Mouse (Mus musculus): ENCODE results near the gene Sytl4.
A peak's percentile ranks its signal among the peaks of the same experiment; 100 is the strongest.

Sytl4 gene

DNA sequence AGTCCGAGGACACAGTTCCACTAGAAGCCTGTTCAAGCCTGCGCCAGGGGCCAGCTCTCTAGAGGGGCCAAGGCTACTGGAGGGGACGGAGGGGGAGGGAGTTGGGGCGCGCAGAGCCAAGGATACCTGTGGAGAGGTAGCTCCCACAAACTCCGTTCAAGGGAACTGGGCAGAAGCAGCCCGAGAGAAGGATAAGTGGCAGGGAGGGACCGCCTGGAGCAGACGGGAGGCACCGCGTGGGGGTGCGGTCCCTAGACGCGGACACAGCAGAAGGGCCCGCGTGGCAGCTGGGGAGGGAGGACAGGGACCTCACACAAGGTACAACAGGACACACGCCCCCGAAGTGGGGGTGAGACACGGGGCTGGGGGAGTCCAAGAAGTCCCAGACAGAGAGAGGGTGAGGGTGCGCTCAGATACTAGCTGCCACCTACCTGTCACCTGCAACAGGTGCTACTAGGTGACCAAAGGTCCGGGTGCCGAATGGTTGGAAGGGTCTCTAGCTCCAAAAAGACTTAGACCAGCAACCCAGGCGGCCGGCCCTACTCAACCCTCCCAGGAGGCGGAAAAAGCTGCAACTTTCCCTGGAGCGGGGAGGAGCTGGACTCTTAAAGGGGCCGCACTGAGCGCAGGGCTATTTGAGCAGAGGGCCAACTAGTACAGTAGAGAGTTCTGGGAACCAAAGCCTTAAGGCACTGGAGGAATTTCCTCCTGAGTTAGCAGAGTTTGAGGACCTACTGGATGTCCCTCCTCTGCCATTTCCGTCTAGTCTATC is at the start of gene Sytl4:
Gene Sytl4 (minus strand): TSS at position 582 of the 772 bp plus-strand sequence.
- peak; percentile 45 for DNase-seq

- DNase-seq = peak; percentile 20
Measured at GRCm38 (mm10) chrX:134020664-134021063, 39.1 kb upstream of the Sytl4 start.

DNA sequence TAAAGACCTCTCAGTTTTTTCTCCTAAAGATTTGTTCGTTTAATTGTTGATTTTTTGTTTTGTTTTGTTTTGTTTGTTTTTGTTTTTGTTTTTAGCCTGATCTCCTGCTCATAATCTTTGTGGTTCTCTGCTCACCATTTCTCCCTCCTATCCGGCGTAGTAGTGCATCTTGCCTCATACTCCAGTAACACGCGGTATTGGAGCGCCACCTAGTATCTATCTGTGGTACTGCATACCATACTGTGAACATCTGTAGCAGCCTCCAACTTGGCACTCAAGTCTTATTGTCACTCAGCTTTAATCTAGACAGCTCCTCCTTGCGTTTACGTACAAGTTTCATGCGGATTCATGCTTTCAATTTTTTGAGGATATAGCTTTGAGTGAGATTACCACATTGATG is 37.4 kb upstream of the Sytl4 start:
- DNase-seq = peak; percentile 70

DNA sequence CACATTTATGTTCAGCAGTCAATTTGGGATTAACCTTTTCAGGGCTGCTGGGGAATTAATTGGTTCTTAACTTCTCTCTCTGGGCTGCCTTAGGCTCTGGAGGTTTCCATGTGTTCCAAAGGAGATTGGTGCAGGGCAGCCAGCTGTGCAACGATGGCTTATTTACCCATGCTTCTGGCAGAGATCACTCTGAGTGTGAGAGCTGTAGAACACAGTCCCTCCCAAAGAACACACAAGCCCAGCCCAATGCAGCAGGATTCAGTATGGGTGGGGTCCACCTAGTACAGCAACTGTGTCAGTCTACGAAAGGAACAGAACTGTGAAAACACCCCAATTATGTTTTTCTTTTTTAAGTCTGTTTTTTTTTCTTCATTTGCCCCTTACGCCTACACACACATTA is 14.3 kb upstream of the Sytl4 start:
- DNase-seq = no peak

- no peak for DNase-seq
Measured at GRCm38 (mm10) chrX:133964615-133965014, 17.0 kb downstream of the Sytl4 start.

DNA sequence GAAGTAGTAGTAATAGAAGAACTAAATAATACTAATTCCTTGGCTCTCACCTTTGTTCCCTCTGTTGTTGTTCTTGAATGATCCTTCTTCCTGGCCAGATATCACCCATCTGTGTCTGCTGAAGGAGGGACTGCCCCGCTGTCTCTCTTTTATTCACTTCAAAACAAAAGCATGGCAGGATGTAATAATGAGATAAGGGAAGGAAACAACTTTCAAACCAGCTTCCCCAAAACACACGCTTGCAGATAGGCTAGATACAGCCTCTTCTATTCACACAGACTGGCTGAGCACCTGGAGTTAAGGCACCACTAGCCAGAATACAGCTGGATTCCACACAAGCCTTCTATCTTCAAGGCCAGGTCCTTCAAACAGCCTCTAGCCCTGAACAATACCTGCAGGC is 21.0 kb downstream of the Sytl4 start:
- no peak for DNase-seq

DNA sequence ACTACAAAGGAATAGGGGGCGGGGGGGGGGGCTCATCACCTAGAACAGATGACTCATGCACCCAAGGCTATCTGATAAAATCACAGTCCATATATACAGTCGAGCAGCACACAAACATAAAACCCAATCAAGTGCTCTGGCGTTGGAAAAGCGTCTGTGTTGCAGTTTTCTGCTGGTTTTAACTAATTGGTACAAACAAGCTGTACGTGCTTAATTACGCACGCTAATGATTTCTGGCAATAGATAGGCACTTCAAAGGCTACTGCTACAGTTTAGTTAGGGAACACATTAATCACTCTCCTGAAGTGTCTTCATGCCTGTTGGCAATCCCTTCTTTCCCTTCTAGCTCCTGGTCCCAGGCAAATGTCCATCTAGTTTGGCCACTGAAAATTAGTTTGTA is 27.0 kb downstream of the Sytl4 start:
- no peak for DNase-seq

DNA sequence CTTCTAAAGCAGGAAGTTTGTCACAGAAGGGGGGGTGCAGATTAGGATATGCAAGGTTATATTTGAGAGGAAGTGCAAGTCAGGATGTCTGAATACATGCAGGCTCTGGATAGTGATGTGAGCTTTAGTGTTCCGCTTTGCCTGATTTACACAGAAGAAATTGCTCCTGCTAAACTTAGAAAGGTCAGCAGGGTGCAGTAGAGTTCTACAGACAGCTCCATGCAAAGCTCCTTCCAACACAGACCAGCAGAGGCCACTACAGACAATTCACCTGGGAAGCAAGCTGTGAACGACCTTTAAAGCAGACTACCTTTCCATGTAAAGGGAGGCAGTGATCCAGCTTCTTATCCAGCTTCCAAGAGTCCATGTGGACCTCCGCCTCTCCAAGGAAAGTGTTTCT is 34.2 kb downstream of the Sytl4 start:
- DNase-seq = peak; percentile 71

DNA sequence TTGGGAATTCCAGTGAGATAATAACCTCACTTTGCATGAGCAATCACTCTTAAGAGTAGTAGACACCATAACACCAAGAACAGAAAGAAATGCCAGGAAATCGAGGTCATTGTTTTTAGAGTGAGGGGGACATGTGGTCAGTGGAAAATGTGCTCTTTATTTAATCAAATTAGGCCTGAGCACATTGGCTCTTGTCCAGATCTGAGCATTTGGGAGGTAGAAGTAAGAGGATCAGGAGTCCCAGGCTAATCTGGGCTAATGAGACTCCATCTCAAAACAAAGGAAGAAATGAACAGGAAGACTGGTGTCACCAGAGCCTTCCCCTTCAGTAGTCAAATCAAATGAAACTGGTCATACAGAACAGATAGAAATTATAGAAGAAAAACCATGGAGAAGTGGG is 42.1 kb downstream of the Sytl4 start:
- DNase-seq = no peak

GRCm38 (mm10) chrX:133936605-133937225 is 44.9 kb downstream of the Sytl4 start:
- DNase-seq = no peak

DNA sequence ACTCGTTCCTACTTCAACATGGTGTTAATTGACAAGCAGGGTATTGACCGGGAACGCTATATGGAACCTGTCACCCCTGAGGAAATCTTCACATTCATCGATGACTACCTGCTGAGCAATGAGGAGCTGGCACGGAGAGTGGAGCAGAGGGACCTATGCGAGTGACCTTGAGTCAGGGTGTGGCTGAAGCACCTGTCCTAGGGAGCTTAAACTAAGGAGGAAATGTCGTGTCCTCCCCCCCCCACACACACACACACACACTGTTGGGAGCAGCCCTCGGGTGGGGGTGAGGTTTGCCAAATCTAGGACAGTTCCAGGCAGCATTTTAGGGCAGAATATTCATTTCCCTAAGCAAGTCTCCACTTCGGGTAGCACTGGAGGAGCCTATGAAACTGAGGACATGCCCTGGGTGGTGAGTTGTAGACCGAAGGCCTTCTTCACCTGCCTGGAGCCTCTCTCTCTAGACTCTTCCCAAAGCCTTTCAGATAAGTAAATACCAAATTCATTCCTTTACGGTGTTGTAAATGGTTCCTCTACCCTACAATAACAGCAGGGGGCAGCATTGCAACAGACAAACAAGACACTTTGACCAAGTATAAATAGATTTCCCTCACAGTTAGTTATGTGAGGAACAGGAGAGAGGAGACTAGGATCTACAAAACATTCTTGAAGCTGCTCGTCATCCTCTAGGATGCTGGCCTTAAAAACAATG is 50.2 kb downstream of the Sytl4 start:
- DNase-seq = peak; percentile 22

DNA sequence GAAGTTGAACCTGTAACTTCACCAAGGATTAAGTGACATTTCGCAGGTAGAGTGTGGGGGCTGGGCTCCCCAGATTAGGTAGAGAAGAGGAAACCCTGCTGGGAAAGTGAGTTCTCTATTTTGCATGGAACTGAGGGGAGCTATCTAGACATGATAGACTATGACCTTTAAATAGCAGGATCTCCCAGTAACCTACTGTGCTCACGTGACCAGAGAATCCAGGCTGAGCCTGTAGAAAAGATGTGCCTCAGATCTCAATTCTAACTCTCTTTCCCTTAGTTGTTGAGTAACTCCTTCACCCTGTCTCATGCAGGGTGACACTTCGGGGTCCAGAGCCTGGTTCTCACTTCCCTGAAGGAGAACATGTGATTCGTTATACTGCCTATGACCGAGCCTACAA is 54.9 kb downstream of the Sytl4 start:
- DNase-seq = no peak

DNA sequence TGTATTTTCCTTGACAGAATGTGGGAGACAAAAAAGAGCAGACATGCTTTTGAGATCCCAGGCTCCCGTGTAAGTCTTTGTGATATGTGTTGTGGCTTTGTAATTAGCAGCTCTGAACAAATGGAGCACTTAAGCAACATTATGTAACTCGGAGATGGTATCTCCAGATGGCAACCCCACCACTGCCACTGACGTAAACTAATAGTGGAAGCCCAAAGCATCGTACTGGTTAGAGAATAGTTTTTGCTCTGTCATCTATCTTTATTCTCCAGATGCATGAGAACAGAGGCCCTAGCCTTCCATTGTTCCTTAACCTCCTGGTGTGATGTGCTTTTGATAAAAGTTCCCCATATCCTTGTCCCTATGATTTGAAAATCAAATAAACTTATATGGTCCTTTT is 60.4 kb downstream of the Sytl4 start:
- no peak for DNase-seq

- peak; percentile 10 for DNase-seq
Measured at GRCm38 (mm10) chrX:133914219-133914618, 67.4 kb downstream of the Sytl4 start.

- no peak for DNase-seq
Measured at GRCm38 (mm10) chrX:133913006-133913405, 68.6 kb downstream of the Sytl4 start.

GRCm38 (mm10) chrX:133911397-133912103 is 70.1 kb downstream of the Sytl4 start:
- DNase-seq = peak; percentile 59

- no peak for DNase-seq
Measured at GRCm38 (mm10) chrX:133908261-133908660, 73.4 kb downstream of the Sytl4 start, which contains the start of gene Srpx2. TSS of gene Srpx2 (plus strand) at chrX:133908426.

GRCm38 (mm10) chrX:133898014-133898542 is 83.5 kb downstream of the Sytl4 start, which contains the start of gene Tspan6:
TSS of gene Tspan6 (minus strand) at chrX:133898429.
- DNase-seq = peak; percentile 86

- DNase-seq = no peak
Measured at GRCm38 (mm10) chrX:133888111-133888510, 93.5 kb downstream of the Sytl4 start.

DNA sequence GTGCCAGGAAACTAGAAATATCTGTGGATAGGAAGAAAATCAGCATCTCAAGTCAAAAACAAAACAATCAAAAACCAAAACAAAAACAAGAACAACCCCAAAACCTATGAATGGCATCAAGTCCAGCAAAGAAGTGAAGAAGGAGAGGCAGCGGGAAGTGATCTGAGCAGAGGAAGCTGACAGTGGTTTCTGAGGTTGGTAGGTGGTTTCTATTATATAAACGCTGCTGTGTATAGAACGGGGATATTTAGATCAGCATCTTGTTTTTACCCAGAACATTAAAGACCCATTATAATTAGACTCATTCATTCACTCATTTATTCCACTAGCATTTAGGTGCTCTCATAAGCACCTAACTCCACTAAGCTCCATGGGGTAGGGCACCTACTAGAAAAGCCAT is 94.3 kb downstream of the Sytl4 start:
- DNase-seq = no peak

Measured in kidney, postnatal 14 days (tissue).